Mouse (Mus musculus) testis, postnatal 14 days (tissue): ENCODE measurements around the gene Zkscan7.

Experiments used
- DNase-seq: peaks from one replicate; pipeline ENCODE4 v3.0.0; 2021; ENCODE audit warnings: low spot score

The Zkscan7 gene

DNA sequence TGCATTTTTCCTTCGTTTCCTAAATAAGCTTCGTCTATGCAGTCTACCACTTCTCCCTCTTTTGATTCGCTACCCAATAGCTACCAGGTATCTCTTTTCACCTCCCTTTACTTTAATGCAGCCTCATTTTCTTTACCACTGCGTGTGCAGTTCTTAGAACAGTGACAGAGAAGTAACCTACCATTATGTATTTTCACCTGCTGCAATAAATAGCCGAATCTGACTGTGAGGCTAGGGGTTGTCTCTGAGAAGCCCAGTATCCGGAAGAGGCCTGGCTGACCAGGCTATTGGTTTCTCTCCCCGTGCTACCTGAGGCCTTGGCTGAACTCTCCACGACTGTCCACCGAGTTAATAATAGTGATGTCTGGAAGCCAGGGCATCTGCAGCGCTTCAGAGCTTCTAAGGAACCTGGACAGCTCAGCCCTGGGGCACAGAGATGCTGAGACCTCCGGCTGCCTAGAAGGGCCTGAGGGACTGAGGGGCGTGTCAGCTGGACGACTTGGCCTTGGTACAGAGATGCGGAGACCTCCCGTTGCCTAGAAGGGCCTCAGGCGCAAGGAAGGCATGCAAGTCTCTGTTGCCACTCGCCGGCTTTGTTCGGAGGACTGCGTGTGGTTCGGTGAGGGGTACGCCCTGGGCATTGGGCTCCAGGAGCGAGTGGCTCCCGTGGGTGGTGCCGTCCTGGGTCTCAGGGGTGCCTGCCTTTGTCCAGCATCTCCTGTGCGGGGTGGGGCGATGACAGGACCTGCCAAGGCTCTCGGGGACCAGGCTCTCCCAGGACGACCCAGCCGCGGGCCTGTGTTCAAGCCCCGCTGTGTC is 17.4 kb downstream of the Zkscan7 start:
- DNase-seq, result peak; percentile 85

GRCm38 (mm10) chr9:122922436-122922835 is 37.0 kb downstream of the Zkscan7 start:
- DNase-seq, result no peak

DNA sequence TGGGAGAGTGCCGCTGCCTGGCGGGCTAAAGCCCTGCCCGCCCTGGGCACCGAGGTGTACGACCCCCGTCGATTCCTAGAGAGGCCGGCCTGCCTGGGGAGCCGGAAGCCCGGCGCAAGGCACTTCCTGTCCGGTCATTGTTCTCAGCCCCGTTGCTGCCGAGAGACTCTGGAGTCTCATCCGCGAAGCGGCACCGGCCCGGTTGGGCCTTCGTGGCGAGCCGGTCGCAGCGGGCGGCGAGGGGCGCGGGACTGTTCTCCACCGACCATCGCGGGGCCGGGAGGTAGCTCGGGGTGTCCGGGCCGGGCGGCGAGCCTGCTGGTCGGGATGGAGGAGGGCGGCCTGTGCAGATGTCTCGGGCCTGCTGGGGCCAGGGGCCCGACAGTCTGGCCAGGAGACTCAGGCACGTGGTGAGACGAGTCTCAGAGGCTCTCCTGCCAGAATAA is 37.5 kb downstream of the Zkscan7 start, which contains the start of gene Zfp105:
Gene Zfp105 (plus strand): TSS at position 137 of the 446 bp plus-strand sequence.
- DNase-seq, result peak; percentile 87

DNA sequence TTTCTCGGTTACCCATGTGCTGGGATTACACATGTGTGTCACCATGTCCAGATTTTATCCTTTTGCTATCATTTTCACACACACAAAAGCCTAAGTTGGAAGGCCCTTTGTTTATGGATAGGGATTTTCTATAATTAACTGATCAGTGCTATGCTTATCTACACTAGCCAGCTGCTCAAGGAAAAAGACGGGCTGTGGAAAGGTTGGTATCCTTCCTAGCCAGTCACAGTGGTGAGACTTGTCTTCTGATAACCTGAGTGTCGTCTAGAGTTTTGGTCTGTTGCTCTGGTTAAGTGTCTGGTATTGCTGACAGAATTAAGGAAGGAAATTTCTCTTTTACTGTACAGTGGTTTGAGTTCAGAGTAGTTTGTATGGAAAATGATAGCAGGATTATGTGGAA is 43.4 kb downstream of the Zkscan7 start:
- DNase-seq, result no peak
